Mouse (Mus musculus) embryonic fibroblast, embryonic 13.5 days (primary cell): Measurements from ENCODE around the gene Diaph2.

Experiments
- CTCF ChIP-seq: IDR thresholded peaks from 2 replicates; pipeline ENCODE4 v1.5.1; 2011; ENCODE audit warnings: mild to moderate bottlenecking, control low read depth, low read length, moderate library complexity, borderline replicate concordance; ENCODE audit not compliant: insufficient read depth
- POLR2A ChIP-seq: IDR thresholded peaks from 2 replicates; pipeline ENCODE4 v1.6.1; 2011; ENCODE audit warnings: low read depth, mild to moderate bottlenecking, control low read depth, low read length, moderate library complexity

GRCm38 (mm10) chrX:130480877-130481276 lies 731.3 kb downstream of the Diaph2 start:
- no peak for TF ChIP-seq POLR2A
- TF ChIP-seq CTCF = no peak
